Mouse (Mus musculus) erythroblast, embryonic 14.5 days (primary cell): ENCODE data around the gene Ech1. TPM values are rescaled to one million over a fixed set of nuclear protein-coding genes. Genes with fewer than 3 reads are reported as not detected.
"Not testable (repeated sequence)": the region's sequence is repeated elsewhere in the genome, so short reads cannot be mapped to it uniquely, and the experiment has no call there.

Experiments
- H3K27me3 ChIP-seq: 2 replicates; pipeline ENCODE4 v1.6.1; 2012; ENCODE audit warnings: inconsistent platforms; ENCODE audit not compliant: control insufficient read depth
- H3K36me3 ChIP-seq: 2 replicates; pipeline ENCODE4 v1.6.1; 2012; ENCODE audit warnings: mild to moderate bottlenecking, inconsistent platforms; ENCODE audit not compliant: control insufficient read depth
- H3K4me1 ChIP-seq: 2 replicates; pipeline ENCODE4 v1.6.1; 2012; ENCODE audit warnings: inconsistent platforms; ENCODE audit not compliant: control insufficient read depth
- H3K4me3 ChIP-seq: replicated peaks from 2 replicates; pipeline ENCODE3; 2012; ENCODE audit warnings: moderate library complexity, mild to moderate bottlenecking, inconsistent platforms
- H3K9me3 ChIP-seq: 2 replicates; pipeline ENCODE4 v1.6.1; 2012; ENCODE audit warnings: low read length, inconsistent platforms, mixed read lengths; ENCODE audit not compliant: control insufficient read depth
- GATA1 ChIP-seq: IDR thresholded peaks from 2 replicates; pipeline ENCODE4 v1.6.1; 2012; ENCODE audit warnings: low read length, inconsistent platforms, mixed read lengths
- TAL1 ChIP-seq: IDR thresholded peaks from 3 replicates; pipeline ENCODE4 v1.6.1; 2012; ENCODE audit warnings: low read length, inconsistent platforms, mixed read lengths
- polyA plus RNA-seq: library from polyadenylated mRNA; stranded (reverse); fragments of >175 nt; gene quantifications from 2 replicates; pipeline ENCODE4 v1.2.3, GENCODE M21; 2012

Gene Ech1
- polyA plus RNA-seq, 1 experiment = 0.67 TPM

DNA sequence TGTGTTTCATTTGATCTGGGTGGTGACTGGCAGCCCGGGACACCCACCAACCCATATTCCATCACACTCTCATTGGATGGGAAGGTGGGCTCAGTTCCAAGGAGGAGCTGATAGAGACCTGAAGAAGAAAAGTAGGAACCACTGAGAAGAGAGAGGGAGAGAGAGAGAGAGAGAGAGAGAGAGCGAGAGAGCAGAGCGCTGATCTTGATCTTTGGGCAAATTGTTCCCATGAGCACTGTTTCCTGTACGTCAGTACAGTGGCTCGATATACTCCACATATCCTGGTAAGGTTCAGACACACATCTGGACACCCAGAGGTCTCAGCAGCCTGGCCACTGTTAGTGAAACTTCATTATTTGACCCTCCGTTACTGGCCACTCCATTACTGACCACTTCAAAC, 38.5 kb downstream of the Ech1 start, which contains the start of gene Lgals7:
TSS of gene Lgals7 (plus strand) at position 314 of the 400 bp plus-strand sequence.
- TF ChIP-seq GATA1 (no peak), TAL1 (no peak)
- peaks cover 35% of the 10 kb centered on the region for H3K4me1 ChIP-seq
- H3K4me3 ChIP-seq = no peak within 1 kb of the TSS
- peaks cover 9% of the 10 kb centered on the region for H3K9me3 ChIP-seq
- no peaks in the 10 kb centered on the region for H3K27me3 ChIP-seq
- H3K36me3 ChIP-seq = no peaks in the 10 kb centered on the region

DNA sequence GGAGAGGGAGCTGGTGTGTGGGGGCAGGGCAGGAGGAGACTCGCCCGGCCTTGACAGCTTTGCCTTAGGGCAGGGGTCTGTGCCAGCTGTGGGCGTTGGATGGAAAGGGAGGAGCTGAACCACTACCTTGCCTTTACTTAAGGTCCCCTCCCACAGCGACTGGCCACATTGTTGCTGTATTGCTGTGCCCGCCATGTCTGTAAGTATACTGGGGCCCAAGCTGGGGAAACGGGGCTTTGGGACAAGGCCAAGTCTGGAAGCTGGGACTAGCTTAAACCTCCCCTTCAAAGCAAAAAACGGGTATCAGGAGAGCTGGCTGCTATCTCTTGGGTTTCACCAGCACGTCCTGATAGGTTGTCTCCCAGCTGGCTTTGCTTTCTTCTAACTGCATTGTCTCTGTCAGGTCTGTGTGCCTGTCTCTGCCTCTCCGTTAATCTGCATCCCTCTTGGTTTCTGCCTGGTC, 39.3 kb downstream of the Ech1 start:
- no peak for TF ChIP-seq TAL1
- no peak for TF ChIP-seq GATA1
- Histone ChIP-seq H3K27me3 (no peaks in the 10 kb centered on the region), H3K36me3 (no peaks in the 10 kb centered on the region), H3K9me3 (peaks cover 9% of the 10 kb centered on the region), H3K4me1 (peaks cover 35% of the 10 kb centered on the region), H3K4me3 (no peak overlapping the region)

DNA sequence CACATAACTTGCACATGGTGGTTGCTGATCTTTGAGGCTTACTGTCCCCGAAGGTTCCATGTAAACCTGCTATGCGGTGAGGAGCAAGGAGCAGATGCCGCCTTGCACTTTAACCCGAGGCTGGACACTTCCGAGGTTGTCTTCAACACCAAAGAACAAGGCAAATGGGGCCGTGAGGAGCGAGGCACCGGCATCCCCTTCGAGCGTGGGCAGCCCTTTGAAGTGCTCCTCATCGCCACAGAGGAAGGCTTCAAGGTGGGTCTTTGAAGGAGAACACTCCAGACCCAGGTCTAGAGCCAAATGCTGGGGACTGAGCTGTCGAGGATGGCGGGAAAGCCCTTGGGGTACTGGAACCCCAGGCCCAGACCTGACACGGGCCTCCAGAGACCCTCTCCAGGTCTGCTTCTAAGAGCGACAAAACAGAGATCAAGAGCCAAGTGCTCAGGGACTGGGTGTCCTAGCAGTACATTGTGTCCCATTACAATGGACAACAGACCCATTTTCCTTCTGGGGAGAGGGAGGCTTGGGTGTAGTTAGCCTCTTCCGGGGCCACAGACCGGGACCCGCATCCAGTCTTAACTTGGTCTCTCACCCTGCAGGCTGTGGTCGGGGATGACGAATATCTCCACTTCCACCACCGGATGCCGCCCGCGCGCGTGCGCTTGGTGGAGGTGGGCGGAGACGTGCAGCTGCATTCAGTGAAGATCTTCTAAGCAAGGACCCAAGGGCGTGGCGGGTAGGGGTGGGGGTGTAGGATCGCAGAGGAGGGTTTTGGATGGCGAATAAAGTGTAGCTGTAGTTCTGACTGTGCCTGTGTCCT, 40.7 kb downstream of the Ech1 start:
- Histone ChIP-seq H3K27me3 (no peaks in the 10 kb centered on the region), H3K4me1 (peaks cover 36% of the 10 kb centered on the region), H3K36me3 (no peaks in the 10 kb centered on the region), H3K4me3 (peak overlapping the region; percentile 53), H3K9me3 (peaks cover 7% of the 10 kb centered on the region)
- TF ChIP-seq GATA1 = no peak
- TF ChIP-seq TAL1 = no peak

DNA sequence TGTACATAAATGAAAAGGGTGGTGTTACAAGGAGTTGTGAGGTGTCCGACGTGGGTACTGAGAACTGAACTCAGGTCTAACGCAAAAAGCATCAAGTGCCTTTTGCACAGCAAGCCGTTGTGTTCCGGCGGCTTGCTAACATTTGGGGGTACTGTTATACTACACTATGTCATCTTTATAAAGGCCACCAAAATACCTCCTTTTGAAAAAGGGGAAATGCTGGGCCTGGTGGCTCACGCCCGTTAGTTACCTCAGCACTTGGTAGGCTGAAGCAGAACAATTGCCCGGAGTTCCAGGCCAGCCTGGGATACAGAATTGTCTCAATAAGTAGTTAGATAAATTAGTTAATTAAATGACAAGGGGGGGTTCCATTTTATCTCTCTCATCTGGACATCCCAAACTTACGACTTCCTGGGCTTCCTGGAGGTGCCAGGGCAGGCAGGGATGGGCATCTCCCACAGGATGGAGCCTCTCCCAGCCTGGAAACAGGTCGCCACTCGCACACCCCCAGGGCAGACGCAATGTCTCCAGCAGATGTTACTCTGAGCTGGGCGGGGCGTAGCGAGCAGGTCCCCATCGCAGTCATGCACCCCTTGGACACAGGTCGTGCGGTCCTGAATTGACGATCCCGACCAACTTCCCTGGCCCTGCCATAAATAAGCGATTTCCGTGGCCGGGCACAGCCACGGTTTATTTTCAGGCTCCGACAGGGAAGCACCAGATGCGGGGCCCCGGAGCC, 41.9 kb downstream of the Ech1 start:
- H3K36me3 ChIP-seq = no peaks in the 10 kb centered on the region
- no peaks in the 10 kb centered on the region for H3K9me3 ChIP-seq
- peaks cover 45% of the 10 kb centered on the region for H3K4me1 ChIP-seq
- no peak overlapping the region for H3K4me3 ChIP-seq
- TF ChIP-seq TAL1 = no peak
- no peak for TF ChIP-seq GATA1
- H3K27me3 ChIP-seq = no peaks in the 10 kb centered on the region

DNA sequence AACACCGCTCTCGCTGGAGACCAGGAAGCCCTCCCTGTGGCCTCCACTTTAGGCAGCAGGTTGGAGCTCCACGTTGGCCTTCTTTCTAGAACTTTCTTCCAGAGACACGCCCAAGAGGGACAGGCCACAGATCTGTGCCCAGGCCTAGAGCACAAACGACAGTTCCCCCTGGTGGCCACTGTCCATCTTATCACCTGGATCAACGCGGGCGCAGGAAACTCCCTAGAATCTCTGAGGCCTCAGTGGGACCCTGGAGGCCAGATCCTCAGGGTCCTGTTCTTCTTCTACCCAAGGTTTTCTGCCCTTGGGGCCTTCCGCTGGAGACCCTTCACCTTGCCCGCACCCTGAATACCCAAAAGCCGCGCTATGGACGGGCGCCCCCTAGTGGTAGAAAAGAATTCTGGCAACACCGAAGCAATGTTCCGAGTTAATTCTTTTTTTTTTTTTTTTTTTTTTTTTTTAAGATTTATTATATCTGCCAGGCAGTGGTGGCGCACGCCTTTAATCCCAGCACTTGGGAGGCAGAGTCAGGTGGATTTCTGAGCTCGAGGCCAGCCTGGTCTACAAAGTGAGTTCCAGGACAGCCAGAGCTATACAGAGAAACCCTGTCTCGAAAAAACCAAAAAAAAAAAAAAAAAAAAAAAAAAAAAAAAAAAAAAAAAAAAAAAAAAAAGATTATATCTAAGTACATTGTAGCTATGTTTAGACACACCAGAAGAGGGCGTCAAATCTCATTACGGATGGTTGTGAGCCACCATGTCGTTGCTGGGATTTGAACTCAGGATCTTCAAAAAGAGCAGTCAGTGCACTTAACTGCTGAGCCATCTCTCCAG, 42.7 kb downstream of the Ech1 start:
- peak; percentile 29; the same call in 1 of the 2 replicates for TF ChIP-seq GATA1
- not testable (repeated sequence) for H3K36me3 ChIP-seq, H3K9me3 ChIP-seq, H3K27me3 ChIP-seq
- Histone ChIP-seq H3K4me3 (peak overlapping the region; percentile 37), H3K4me1 (peaks cover 45% of the 10 kb centered on the region)

DNA sequence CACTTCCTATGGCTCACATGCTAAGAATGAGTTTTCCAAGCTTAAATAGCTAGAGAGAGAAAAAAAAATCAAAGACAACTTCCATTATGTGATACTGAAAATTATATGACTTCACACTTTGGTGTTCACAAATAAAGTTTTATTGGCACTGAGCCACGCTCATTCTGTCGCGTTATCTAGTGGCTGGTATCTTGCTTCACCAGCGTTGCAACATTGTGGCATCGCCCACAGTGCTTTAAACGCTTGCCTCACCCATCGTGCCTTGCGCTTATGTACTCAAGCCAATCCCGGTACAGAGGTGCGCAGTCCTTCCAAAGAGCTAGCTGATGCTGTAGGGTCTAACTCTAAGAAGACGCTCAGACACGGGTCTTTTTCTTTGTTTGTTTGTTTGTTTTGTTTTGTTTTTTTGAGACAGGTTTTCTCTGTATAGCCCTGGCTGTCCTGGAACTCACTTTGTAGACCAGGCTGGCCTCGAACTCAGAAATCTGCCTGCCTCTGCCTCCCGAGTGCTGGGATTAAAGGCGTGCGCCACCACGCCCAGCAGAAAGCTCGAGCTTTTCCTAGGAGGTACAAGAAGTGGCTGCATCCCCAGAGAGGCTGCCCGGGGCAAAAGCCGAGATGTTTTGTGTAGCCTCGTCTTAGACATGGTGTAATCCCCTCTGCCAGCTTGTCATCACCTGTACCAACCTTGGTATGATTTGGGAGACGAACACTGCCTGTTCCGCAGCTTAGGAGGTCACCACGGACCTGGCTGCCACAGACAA, 46.1 kb downstream of the Ech1 start:
- TF ChIP-seq TAL1 (no peak), GATA1 (no peak)
- peaks cover 29% of the 10 kb centered on the region for H3K4me1 ChIP-seq
- H3K36me3 ChIP-seq = no peaks in the 10 kb centered on the region
- no peak overlapping the region for H3K4me3 ChIP-seq
- no peaks in the 10 kb centered on the region for H3K27me3 ChIP-seq
- H3K9me3 ChIP-seq = no peaks in the 10 kb centered on the region

DNA sequence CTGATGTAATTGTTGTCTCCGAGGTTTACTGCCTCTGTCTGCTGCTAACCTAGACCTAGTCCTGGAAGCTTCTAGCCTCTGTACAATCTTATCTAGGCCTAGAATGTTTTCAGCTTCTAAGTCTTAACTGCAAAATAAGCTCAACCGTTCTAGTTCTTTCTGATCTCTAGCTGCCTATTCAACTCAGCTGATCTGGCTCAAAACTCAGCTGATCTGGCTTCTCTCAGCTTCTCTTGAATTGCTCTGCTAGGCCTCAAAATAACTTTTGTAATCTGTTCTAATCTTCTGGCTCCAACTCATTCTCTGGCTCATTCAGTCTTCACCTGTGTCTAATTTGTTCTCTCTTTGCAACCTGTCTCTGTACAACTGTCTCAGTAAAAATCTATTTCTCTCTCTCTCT, 49.5 kb downstream of the Ech1 start:
- Histone ChIP-seq H3K9me3 (no peaks in the 10 kb centered on the region), H3K4me3 (no peak overlapping the region)
- TF ChIP-seq TAL1 (no peak), GATA1 (no peak)

DNA sequence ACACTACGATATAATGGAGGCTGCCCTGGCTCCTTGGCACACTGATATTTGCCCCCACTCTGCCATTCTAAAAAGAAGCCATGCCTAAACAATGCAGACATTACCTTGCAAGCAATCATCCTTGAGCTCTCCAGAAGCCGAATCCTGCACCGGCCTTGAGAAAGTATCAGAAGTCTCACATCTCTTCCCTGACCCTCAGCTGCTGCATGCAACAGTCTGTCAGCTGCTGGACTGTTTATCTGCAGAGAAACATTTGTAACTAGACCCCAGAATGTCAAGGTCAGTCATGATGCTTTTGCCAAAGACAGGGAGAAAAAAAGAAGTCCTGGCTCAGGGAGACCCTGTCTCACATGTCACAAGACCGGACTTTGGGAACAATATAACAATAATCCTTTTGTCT, 51.1 kb downstream of the Ech1 start:
- no peaks in the 10 kb centered on the region for H3K9me3 ChIP-seq
- H3K36me3 ChIP-seq = no peaks in the 10 kb centered on the region
- no peak overlapping the region for H3K4me3 ChIP-seq
- no peak for TF ChIP-seq GATA1
- no peak for TF ChIP-seq TAL1
- no peaks in the 10 kb centered on the region for H3K27me3 ChIP-seq
- H3K4me1 ChIP-seq = peaks cover 51% of the 10 kb centered on the region

More for the DNA sequence above, 49.5 kb downstream of the Ech1 start:
- Histone ChIP-seq H3K36me3 (no peaks in the 10 kb centered on the region), H3K27me3 (no peaks in the 10 kb centered on the region), H3K4me1 (peaks cover 47% of the 10 kb centered on the region)
